Mouse (Mus musculus) hindbrain, embryonic 10.5 days (tissue): Measurements from ENCODE around the gene Gm17359. TPM values are rescaled to one million over a fixed set of nuclear protein-coding genes. Genes with fewer than 3 reads are reported as not detected.
A peak's percentile ranks its signal among the peaks of the same experiment; 100 is the strongest.

Experiments
- DNase-seq: peaks from one replicate; pipeline ENCODE4 v3.0.0-alpha.2; 2017; ENCODE audit warnings: low spot score
- H3K27ac ChIP-seq: fragments of 300-500 bp; sonication (generic); 2 replicates; pipeline ENCODE4 v1.5.1; 2016; ENCODE audit warnings: mild to moderate bottlenecking, moderate library complexity
- H3K27me3 ChIP-seq: fragments of 300-500 bp; sonication (generic); 2 replicates; pipeline ENCODE4 v1.6.1; 2016; ENCODE audit warnings: mild to moderate bottlenecking; ENCODE audit not compliant: poor library complexity, insufficient read depth, severe bottlenecking
- H3K36me3 ChIP-seq: fragments of 300-500 bp; sonication (generic); 2 replicates; pipeline ENCODE4 v1.6.1; 2016; ENCODE audit warnings: mild to moderate bottlenecking, moderate library complexity
- H3K4me1 ChIP-seq: fragments of 300-500 bp; sonication (generic); replicated peaks from 2 replicates; pipeline ENCODE4 v1.6.1; 2016; ENCODE audit warnings: mild to moderate bottlenecking
- H3K4me3 ChIP-seq: fragments of 300-500 bp; sonication (generic); 2 replicates; pipeline ENCODE4 v1.5.1; 2016; ENCODE audit warnings: mild to moderate bottlenecking, moderate library complexity
- H3K9me3 ChIP-seq: fragments of 300-500 bp; sonication (generic); 2 replicates; pipeline ENCODE4 v1.6.1; 2016; ENCODE audit warnings: mild to moderate bottlenecking, moderate library complexity
- WGBS: fragments of 180-500 bp; shearing (Covaris S2); methylation state at CpG from one replicate; pipeline ENCODE4 v1.1.7; 2016; 5-methylcytosine and 5-hydroxymethylcytosine counted together
- polyA plus RNA-seq: library from polyadenylated mRNA; unstranded; fragments of >200 nt; fragmentation: Nextera tagmentation; extraction: Ambion mirVana; gene quantifications from 2 replicates; pipeline ENCODE4 v1.2.1, GENCODE M21; 2016

Gene Gm17359
- polyA plus RNA-seq, 1 experiment from 2014 or later: not detected

- H3K36me3 ChIP-seq: no peaks in the 10 kb centered on the region
- WGBS: 79% methylated on average over 4 of the region's 4 CpGs
- no peaks in the 10 kb centered on the region for H3K27me3 ChIP-seq
- no peaks in the 10 kb centered on the region for H3K9me3 ChIP-seq
- no peaks in the 10 kb centered on the region for H3K4me1 ChIP-seq
- no peak overlapping the region for H3K4me3 ChIP-seq
- no peak for DNase-seq
- H3K27ac ChIP-seq: no peak overlapping the region
These were observed 34.0 kb downstream of the Gm17359 start for GRCm38 (mm10) chr3:79370385-79370929.

DNA sequence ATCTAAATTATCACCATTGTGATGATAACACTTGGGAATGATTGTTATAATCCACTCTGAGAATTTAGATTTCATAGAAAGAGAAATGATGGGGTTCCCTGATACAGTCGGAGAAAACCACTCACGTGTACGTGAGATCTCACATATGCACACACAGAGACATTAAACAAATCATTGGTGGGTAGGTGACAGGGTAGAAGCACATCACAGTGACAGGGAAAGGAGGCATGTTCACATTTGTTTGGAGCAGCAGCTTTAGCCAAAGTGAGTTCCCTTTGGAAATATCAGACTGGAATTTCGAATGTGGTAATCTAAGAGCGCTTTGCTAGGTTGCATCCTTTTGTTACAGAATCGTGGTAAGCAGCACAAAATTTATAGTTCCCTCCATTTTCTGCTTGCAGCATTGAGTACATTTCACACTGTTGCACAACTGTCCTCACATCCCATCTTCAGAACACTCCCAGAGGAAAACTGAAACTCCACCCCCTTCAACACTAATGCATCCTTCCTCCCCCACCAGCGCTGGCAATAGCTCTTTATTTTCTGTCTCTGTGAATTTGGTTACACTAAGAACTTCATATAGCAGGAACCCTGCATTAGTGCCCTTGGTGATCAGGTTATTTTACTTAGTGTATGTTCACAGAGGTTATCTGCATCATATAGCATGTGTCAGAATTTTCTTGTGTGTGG is 35.2 kb downstream of the Gm17359 start:
- no peaks in the 10 kb centered on the region for H3K36me3 ChIP-seq
- no peaks in the 10 kb centered on the region for H3K27me3 ChIP-seq
- no peak overlapping the region for H3K4me3 ChIP-seq
- no peak overlapping the region for H3K27ac ChIP-seq
- no peaks in the 10 kb centered on the region for H3K4me1 ChIP-seq
- no peak for DNase-seq
- no peaks in the 10 kb centered on the region for H3K9me3 ChIP-seq
- 91% methylated on average over 7 of the region's 7 CpGs for WGBS

GRCm38 (mm10) chr3:79373930-79374329 is 37.5 kb downstream of the Gm17359 start:
- Histone ChIP-seq H3K4me1 (no peaks in the 10 kb centered on the region), H3K9me3 (no peaks in the 10 kb centered on the region), H3K36me3 (no peaks in the 10 kb centered on the region), H3K27me3 (no peaks in the 10 kb centered on the region), H3K4me3 (no peak overlapping the region), H3K27ac (no peak overlapping the region)
- DNase-seq: no peak
- 67% methylated on average over 3 of the region's 3 CpGs for WGBS

- H3K9me3 ChIP-seq: no peaks in the 10 kb centered on the region
These were observed 41.6 kb downstream of the Gm17359 start for GRCm38 (mm10) chr3:79378086-79378485.

DNA sequence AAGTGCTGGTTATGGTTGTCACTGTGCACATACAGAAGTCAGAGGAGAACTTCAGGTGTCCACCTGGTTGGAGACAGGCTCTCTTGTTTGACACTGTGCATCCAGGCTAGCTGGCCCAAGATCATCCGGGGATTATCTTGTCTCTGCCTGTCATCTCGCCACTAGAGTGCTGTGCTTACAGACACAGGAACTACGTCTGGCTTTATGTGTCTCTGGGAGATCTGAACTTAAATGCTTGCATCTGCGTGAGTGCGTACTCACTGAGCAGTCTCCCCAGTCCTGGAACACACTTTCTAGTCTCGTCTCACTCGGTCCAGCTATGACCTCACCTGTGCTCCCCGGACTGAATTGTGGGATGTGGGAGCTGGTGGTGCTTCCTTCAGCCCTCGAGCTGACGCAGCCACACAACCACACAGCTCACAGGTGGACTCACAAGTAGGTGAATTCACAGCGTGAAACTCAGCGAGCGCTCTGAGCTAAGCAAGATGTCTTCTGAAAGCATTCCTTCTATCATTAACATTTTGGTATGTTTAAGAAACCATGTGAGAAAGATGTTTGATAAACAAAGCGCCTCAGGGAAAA is 42.9 kb downstream of the Gm17359 start:
- H3K9me3 ChIP-seq: no peaks in the 10 kb centered on the region
- 88% methylated on average over 14 of the region's 14 CpGs for WGBS
- no peaks in the 10 kb centered on the region for H3K36me3 ChIP-seq
- DNase-seq: no peak
- H3K27me3 ChIP-seq: no peaks in the 10 kb centered on the region
- H3K4me3 ChIP-seq: no peak overlapping the region
- no peaks in the 10 kb centered on the region for H3K4me1 ChIP-seq
- no peak overlapping the region for H3K27ac ChIP-seq

More at GRCm38 (mm10) chr3:79378086-79378485, 41.6 kb downstream of the Gm17359 start:
- no peaks in the 10 kb centered on the region for H3K36me3 ChIP-seq
- H3K4me3 ChIP-seq: no peak overlapping the region
- H3K27ac ChIP-seq: no peak overlapping the region
- no peak for DNase-seq
- H3K4me1 ChIP-seq: no peaks in the 10 kb centered on the region
- no peaks in the 10 kb centered on the region for H3K27me3 ChIP-seq
- WGBS: 40% methylated on average over 3 of the region's 3 CpGs

- WGBS: 83% methylated on average over 6 of the region's 6 CpGs
- Histone ChIP-seq H3K27ac (no peak overlapping the region), H3K9me3 (no peaks in the 10 kb centered on the region), H3K4me1 (no peaks in the 10 kb centered on the region), H3K36me3 (no peaks in the 10 kb centered on the region), H3K27me3 (no peaks in the 10 kb centered on the region), H3K4me3 (no peak overlapping the region)
- no peak for DNase-seq
These were observed 43.6 kb downstream of the Gm17359 start for GRCm38 (mm10) chr3:79379873-79380595.

- Histone ChIP-seq H3K27me3 (no peaks in the 10 kb centered on the region), H3K4me3 (no peak overlapping the region), H3K27ac (no peak overlapping the region), H3K9me3 (no peaks in the 10 kb centered on the region), H3K36me3 (no peaks in the 10 kb centered on the region), H3K4me1 (0 out of 2 replicates have a peak, but pooled peaks cover 3% of the 10 kb centered on the region)
- 84% methylated on average over 4 of the region's 4 CpGs for WGBS
- no peak for DNase-seq
These were observed 44.9 kb downstream of the Gm17359 start for GRCm38 (mm10) chr3:79381398-79381797.

GRCm38 (mm10) chr3:79385434-79386029 is 49.1 kb downstream of the Gm17359 start:
- H3K36me3 ChIP-seq: no peaks in the 10 kb centered on the region
- H3K27me3 ChIP-seq: no peaks in the 10 kb centered on the region
- DNase-seq: no peak
- WGBS: 20% methylated on average over 8 of the region's 8 CpGs
- no peaks in the 10 kb centered on the region for H3K9me3 ChIP-seq
- no peak overlapping the region for H3K4me3 ChIP-seq
- H3K4me1 ChIP-seq: 0 out of 2 replicates have a peak, but pooled peaks cover 3% of the 10 kb centered on the region
- H3K27ac ChIP-seq: no peak overlapping the region

DNA sequence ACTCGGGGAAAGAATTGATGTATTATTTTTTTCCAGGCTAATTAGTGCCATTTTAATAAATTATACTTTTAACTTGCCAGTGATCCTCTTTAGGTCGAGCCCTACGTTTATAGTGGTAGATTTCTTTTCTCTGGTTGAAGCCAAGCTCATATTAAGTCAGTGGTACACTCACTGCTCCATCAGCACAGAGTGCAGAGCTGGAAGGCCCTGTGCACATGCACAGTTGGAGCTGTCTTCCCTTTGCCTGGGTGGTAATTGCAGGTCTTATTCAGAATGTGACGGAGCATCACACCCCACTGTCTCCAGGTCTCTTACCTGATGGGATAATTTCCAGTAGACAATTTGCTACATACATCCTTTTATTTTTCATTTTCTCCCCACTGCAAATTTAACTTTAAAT is 52.6 kb downstream of the Gm17359 start:
- Histone ChIP-seq H3K36me3 (no peaks in the 10 kb centered on the region), H3K4me3 (no peak overlapping the region), H3K27me3 (no peaks in the 10 kb centered on the region), H3K9me3 (peaks cover 3% of the 10 kb centered on the region; the same call in 1 of the 2 replicates), H3K27ac (no peak overlapping the region), H3K4me1 (0 out of 2 replicates have a peak, but pooled peaks cover 3% of the 10 kb centered on the region)
- WGBS: 81% methylated on average over 4 of the region's 4 CpGs
- no peak for DNase-seq

GRCm38 (mm10) chr3:79400552-79400951 is 64.1 kb downstream of the Gm17359 start:
- Histone ChIP-seq H3K4me1 (no peaks in the 10 kb centered on the region), H3K27ac (no peak overlapping the region), H3K9me3 (no peaks in the 10 kb centered on the region), H3K36me3 (no peaks in the 10 kb centered on the region), H3K27me3 (no peaks in the 10 kb centered on the region), H3K4me3 (no peak overlapping the region)
- WGBS: 86% methylated on average over 4 of the region's 4 CpGs
- no peak for DNase-seq

- Histone ChIP-seq H3K4me3 (no peak overlapping the region), H3K27me3 (no peaks in the 10 kb centered on the region), H3K36me3 (no peaks in the 10 kb centered on the region), H3K27ac (no peak overlapping the region), H3K4me1 (no peaks in the 10 kb centered on the region), H3K9me3 (no peaks in the 10 kb centered on the region)
- no peak for DNase-seq
- WGBS: 91% methylated on average over 8 of the region's 8 CpGs
These were observed 65.6 kb downstream of the Gm17359 start for GRCm38 (mm10) chr3:79402056-79402455.

GRCm38 (mm10) chr3:79408546-79408945 is 72.1 kb downstream of the Gm17359 start:
- Histone ChIP-seq H3K27ac (no peak overlapping the region), H3K27me3 (no peaks in the 10 kb centered on the region), H3K4me1 (peaks cover 34% of the 10 kb centered on the region), H3K36me3 (no peaks in the 10 kb centered on the region), H3K9me3 (no peaks in the 10 kb centered on the region), H3K4me3 (no peak overlapping the region)
- DNase-seq: peak; percentile 53
- WGBS: 23% methylated on average over 4 of the region's 4 CpGs
